Mouse (Mus musculus) myocyte (in vitro differentiated cells): ENCODE measurements around the gene Brwd1.

Experiments
- MYOG ChIP-seq, 3 experiments: IDR thresholded peaks; one replicate each; pipeline ENCODE4 v1.6.1; 2011; ENCODE audit warnings: control low read depth in 2 of 3, low read depth in 2 of 3, mild to moderate bottlenecking in 2 of 3; ENCODE audit not compliant: insufficient read length in 2 of 3, control insufficient read depth in 1 of 3, insufficient read depth in 1 of 3
- POLR2A ChIP-seq: IDR thresholded peaks from one replicate; pipeline ENCODE4 v1.6.1; 2011; ENCODE audit warnings: low read depth, mild to moderate bottlenecking, control low read depth, moderate library complexity; ENCODE audit not compliant: insufficient read length

DNA sequence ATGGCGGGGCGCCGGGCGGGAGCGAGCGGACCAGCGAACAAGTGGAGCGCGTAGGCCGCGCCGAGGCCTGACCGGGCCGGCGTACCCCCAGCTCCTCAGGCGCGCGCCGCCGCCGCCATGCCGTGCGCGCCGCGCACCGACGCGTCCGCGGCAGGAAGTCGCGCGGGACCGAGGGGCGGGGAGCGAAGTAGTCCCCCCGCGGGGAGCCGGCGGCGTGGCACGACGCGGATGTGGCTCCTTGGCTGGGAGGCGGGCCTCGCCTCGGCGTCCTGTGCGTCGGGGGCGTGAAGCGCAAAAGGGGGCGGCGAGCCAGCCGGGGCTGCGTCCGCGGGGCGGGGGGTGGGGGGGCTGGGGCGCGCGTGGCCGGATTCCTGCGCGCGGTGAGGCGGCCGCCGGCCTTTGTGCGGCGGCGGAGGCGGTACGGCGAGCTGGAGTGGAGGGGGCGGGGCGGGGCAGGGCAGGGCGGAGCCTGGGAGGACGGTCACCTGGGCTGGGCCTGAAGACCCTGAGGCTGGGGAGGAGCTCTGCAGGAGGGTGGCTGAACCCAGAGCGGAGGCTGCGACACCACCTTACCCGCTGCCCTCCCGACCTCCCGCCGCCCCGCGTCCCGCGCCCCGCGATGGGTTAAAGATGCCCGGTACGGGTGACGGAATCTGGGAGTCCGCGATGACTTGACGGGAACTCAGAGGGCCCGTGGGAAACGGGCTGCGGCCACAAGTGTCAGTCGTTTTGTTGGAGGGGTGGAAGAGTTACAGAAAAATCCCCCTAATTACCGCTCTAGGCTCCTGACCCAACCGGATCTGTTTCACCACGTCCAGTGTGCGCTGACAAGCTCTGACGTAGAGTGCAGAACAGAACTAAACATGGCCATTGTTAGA is at the start of gene Brwd1:
- TF ChIP-seq MYOG (IDR thresholded peaks at IDR 0.05; ENCODE audit: control insufficient read depth in 1 of 3, insufficient read depth in 1 of 3, insufficient read length in 2 of 3, low read depth in 2 of 3) (no peak), POLR2A (peak; percentile 86)
